Mouse (Mus musculus) erythroblast, embryonic 14.5 days (primary cell): ENCODE results near the gene D630045J12Rik.

ENCODE experiments used
- GATA1 ChIP-seq: IDR thresholded peaks from 2 replicates; pipeline ENCODE4 v1.6.1; 2012; ENCODE audit warnings: low read length, inconsistent platforms, mixed read lengths
- TAL1 ChIP-seq: IDR thresholded peaks from 3 replicates; pipeline ENCODE4 v1.6.1; 2012; ENCODE audit warnings: low read length, inconsistent platforms, mixed read lengths

GRCm38 (mm10) chr6:38140402-38140801 lies 113.4 kb downstream of the D630045J12Rik start:
- no peak for TF ChIP-seq TAL1
- no peak for TF ChIP-seq GATA1
